Mouse (Mus musculus) intestine, postnatal 0 days (tissue): ENCODE measurements around the gene Scai. TPM values are rescaled to one million over a fixed set of nuclear protein-coding genes. Genes with fewer than 3 reads are reported as not detected.
A peak's percentile ranks its signal among the peaks of the same experiment; 100 is the strongest.
"Not testable (repeated sequence)": the region's sequence is repeated elsewhere in the genome, so short reads cannot be mapped to it uniquely, and the experiment has no call there.

Source experiments
- ATAC-seq: fragments of 200-750 bp; cut with Nextera tagmentation; 2 replicates; pipeline ENCODE4 v1.8.0; 2017; ENCODE audit warnings: mild to moderate bottlenecking, moderate TSS enrichment, moderate library complexity
- H3K27ac ChIP-seq: fragments of 300-500 bp; sonication (generic); 2 replicates; pipeline ENCODE4 v1.5.1; 2014; ENCODE audit warnings: mild to moderate bottlenecking, low read depth, low read length, moderate library complexity
- H3K27me3 ChIP-seq: fragments of 300-500 bp; sonication (generic); replicated peaks from 2 replicates; pipeline ENCODE4 v1.6.1; 2014; ENCODE audit warnings: low read length, mixed read lengths; ENCODE audit not compliant: control insufficient read depth, insufficient read depth
- H3K36me3 ChIP-seq: fragments of 300-500 bp; sonication (generic); 2 replicates; pipeline ENCODE4 v1.6.1; 2014; ENCODE audit warnings: mild to moderate bottlenecking, moderate library complexity; ENCODE audit not compliant: control insufficient read depth, insufficient read depth
- H3K4me1 ChIP-seq: fragments of 300-500 bp; sonication (generic); replicated peaks from 2 replicates; pipeline ENCODE4 v1.6.1; 2014; ENCODE audit warnings: antibody characterized with exemption, low read length, mixed read lengths; ENCODE audit not compliant: control insufficient read depth, insufficient read depth
- H3K4me2 ChIP-seq: fragments of 300-500 bp; sonication (generic); replicated peaks from 2 replicates; pipeline ENCODE4 v1.6.1; 2014; ENCODE audit warnings: low read depth, mild to moderate bottlenecking, moderate library complexity
- H3K4me3 ChIP-seq: fragments of 300-500 bp; sonication (generic); 2 replicates; pipeline ENCODE4 v1.5.1; 2014; ENCODE audit warnings: low read depth, low read length
- H3K9ac ChIP-seq: fragments of 300-500 bp; sonication (generic); 2 replicates; pipeline ENCODE4 v1.6.1; 2014; ENCODE audit warnings: mild to moderate bottlenecking, low read depth, low read length
- H3K9me3 ChIP-seq: fragments of 300-500 bp; sonication (generic); 2 replicates; pipeline ENCODE4 v1.6.1; 2016; ENCODE audit warnings: mixed run types; ENCODE audit not compliant: control insufficient read depth
- CTCF ChIP-seq: sonication (generic); IDR thresholded peaks from 2 replicates; pipeline ENCODE4 v1.5.1; 2016; ENCODE audit warnings: low read depth, mild to moderate bottlenecking, control low read depth, antibody characterized with exemption, moderate library complexity
- WGBS: fragments of 180-500 bp; shearing (Covaris S2); extraction: QIAGEN DNeasy Blood & Tissue Kit; methylation state at CpG from one replicate; pipeline ENCODE4 v1.1.7; 2014; 5-methylcytosine and 5-hydroxymethylcytosine counted together
- polyA plus RNA-seq: library from polyadenylated mRNA; unstranded; fragments of >200 nt; fragmentation: Nextera tagmentation; extraction: Ambion mirVana; gene quantifications from 2 replicates; pipeline ENCODE4 v1.2.1, GENCODE M21; 2015

Gene Scai
- polyA plus RNA-seq = 3.2 and 4.3 TPM in 2 replicates

DNA sequence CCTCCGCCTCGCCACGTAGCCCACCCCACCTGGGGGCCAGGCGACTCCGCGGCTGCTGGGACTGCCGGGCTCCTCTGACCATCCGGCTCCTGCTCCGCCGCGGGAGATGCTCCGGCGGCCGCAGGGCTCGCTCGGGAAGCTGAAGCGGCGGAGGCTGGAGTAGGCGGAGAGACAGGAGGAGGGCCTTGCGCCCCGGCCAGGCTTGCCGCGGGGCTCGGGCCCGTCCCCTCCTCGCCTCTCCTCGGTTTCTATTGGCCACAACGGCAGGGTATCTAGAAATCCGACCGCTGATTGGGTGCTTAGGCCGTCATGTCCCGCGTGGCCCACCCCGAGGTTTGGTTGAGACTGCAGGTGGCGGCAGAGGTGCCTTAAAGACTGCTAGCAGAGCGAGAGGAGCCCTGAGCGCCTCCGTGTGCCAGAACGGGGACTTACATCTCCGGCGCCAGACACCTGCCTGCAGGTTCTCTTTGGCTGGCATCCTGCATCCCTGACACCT lies at the start of gene Scai:
TSS of gene Scai (minus strand) at position 174 of the 496 bp plus-strand sequence.
- peak within 1 kb of the TSS; percentile 94 for H3K4me2 ChIP-seq
- no peaks in the 10 kb centered on the region for H3K27me3 ChIP-seq
- H3K9me3 ChIP-seq = no peaks in the 10 kb centered on the region
- 0 out of 2 replicates have a peak, but pooled peaks cover 4% of the 10 kb centered on the region for H3K36me3 ChIP-seq
- H3K4me3 ChIP-seq = peak within 1 kb of the TSS; percentile 99
- 0% methylated on average over 39 of the region's 41 CpGs for WGBS
- H3K4me1 ChIP-seq = no peaks in the 10 kb centered on the region
- TF ChIP-seq CTCF = peak; percentile 98
- ATAC-seq = peak; percentile 100
- H3K27ac ChIP-seq = peak within 1 kb of the TSS; percentile 82
- peak within 1 kb of the TSS; percentile 82 for H3K9ac ChIP-seq

DNA sequence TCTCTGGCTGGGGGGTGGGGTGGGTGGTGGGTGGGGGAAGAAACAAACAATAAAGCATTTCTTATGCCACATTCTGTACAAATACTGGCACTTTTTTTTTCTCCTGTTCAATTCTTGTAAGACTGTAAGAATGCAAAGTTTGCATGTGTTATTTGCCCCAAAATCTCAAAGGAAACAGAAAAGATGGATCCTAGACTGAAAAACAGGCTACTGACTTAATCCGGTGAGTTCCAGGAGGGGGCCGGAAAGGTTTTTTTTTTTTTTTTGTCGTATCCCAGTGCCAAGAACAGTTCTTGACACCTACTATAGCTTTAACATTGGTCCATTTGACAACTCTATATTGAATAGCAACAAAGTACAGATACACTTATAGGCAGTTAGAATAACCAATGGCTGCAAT lies 36.2 kb upstream of the Scai start:
- 0 out of 2 replicates have a peak, but pooled peaks cover 2% of the 10 kb centered on the region for H3K4me1 ChIP-seq
- no peak for TF ChIP-seq CTCF
- no peaks in the 10 kb centered on the region for H3K36me3 ChIP-seq
- peak overlapping the region; percentile 84 for H3K4me3 ChIP-seq
- H3K4me2 ChIP-seq = peak overlapping the region; percentile 65
- no peaks in the 10 kb centered on the region for H3K27me3 ChIP-seq
- no peak overlapping the region for H3K9ac ChIP-seq
- 33% methylated on average over 3 of the region's 3 CpGs for WGBS
- H3K27ac ChIP-seq = no peak overlapping the region
- no peak for ATAC-seq
- H3K9me3 ChIP-seq = no peaks in the 10 kb centered on the region

DNA sequence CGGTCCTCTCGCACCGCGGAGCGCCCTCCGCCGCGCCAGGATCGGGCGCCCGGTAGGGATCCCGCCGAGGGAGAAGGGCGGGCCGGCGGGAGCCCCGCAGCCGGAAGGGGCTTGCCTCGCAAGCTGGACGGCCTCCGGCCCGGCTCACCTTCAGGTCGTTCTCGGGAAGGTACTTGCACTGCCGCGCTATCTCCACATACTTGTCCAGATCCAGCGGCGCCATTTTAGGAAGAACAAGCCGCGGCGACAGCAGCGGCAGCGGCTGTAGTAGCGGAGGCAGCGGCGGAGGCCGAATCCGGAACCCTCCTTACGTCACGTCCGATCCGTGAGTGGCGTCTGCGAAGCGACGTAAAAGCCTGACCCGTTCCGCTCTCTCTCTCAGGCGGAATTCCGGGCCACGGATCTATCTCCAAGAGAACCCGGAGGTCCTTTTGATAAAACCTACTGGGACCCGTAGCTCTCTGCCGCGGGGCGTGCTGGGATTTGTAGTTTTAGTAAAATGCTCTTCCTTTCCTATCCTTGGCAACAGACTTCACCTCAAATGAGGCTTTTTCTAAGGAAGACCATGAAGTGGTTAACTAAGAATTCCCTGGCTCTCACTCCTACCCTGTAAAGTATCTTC lies 35.6 kb upstream of the Scai start, which contains the start of gene Ppp6c:
TSS of gene Ppp6c (minus strand) at position 433 of the 622 bp plus-strand sequence.
- peak; percentile 97 for ATAC-seq
- H3K27me3 ChIP-seq = no peaks in the 10 kb centered on the region
- H3K9me3 ChIP-seq = no peaks in the 10 kb centered on the region
- H3K27ac ChIP-seq = peak within 1 kb of the TSS; percentile 93
- H3K4me2 ChIP-seq = peak within 1 kb of the TSS; percentile 65
- WGBS = under 1% methylated on average over 51 of the region's 56 CpGs
- H3K9ac ChIP-seq = peak within 1 kb of the TSS; percentile 75
- no peaks in the 10 kb centered on the region for H3K36me3 ChIP-seq
- TF ChIP-seq CTCF = no peak
- 0 out of 2 replicates have a peak, but pooled peaks cover 2% of the 10 kb centered on the region for H3K4me1 ChIP-seq
- H3K4me3 ChIP-seq = peak within 1 kb of the TSS; percentile 84

GRCm38 (mm10) chr2:39225331-39226018 lies 34.9 kb upstream of the Scai start:
- Histone ChIP-seq H3K27ac (peak overlapping the region; percentile 93), H3K4me3 (peak overlapping the region; percentile 84), H3K4me2 (peak overlapping the region; percentile 65), H3K9ac (peak overlapping the region; percentile 75)
- not testable (repeated sequence) for H3K36me3 ChIP-seq, H3K4me1 ChIP-seq, H3K27me3 ChIP-seq, H3K9me3 ChIP-seq
- WGBS = 4% methylated on average over 24 of the region's 36 CpGs
- ATAC-seq = peak; percentile 54

DNA sequence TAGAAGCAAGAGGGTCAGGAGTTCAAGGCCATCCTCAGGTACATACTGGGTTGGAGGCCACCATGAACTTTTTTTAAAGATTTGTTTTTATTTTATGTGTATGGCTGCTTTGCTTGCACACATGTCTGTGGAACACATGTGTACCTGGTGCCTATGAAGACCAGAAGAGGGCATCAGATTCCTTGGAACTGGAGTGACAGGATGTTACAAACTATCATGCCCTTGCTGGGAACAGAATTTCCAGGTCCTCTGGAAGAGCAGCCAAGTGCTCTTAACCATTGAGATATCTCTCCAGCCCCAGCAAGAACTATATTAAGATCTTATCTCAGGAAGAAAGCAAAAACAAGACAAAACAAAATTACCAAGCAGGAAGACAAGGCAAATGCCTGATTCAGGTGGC lies 34.1 kb upstream of the Scai start:
- H3K4me2 ChIP-seq = peak overlapping the region; percentile 65
- 0 out of 2 replicates have a peak, but pooled peaks cover 2% of the 10 kb centered on the region for H3K4me1 ChIP-seq
- H3K9me3 ChIP-seq = no peaks in the 10 kb centered on the region
- ATAC-seq = no peak
- no peak overlapping the region for H3K9ac ChIP-seq
- H3K36me3 ChIP-seq = no peaks in the 10 kb centered on the region
- peak; percentile 47 for TF ChIP-seq CTCF
- peak overlapping the region; percentile 84; the same call in 1 of the 2 replicates for H3K4me3 ChIP-seq
- no peaks in the 10 kb centered on the region for H3K27me3 ChIP-seq
- H3K27ac ChIP-seq = no peak overlapping the region

- no peak overlapping the region for H3K27ac ChIP-seq
- no peak overlapping the region for H3K4me3 ChIP-seq
- 95% methylated on average over 6 of the region's 6 CpGs for WGBS
- no peaks in the 10 kb centered on the region for H3K27me3 ChIP-seq
- no peaks in the 10 kb centered on the region for H3K4me1 ChIP-seq
- no peak overlapping the region for H3K9ac ChIP-seq
- H3K36me3 ChIP-seq = no peaks in the 10 kb centered on the region
- no peak overlapping the region for H3K4me2 ChIP-seq
- no peak for TF ChIP-seq CTCF
- H3K9me3 ChIP-seq = no peaks in the 10 kb centered on the region
- no peak for ATAC-seq
Observed at GRCm38 (mm10) chr2:39220010-39220409, 29.5 kb upstream of the Scai start.
